Mouse (Mus musculus): ENCODE results near the gene Nfix. TPM values are rescaled to one million over a fixed set of nuclear protein-coding genes. Genes with fewer than 3 reads are reported as not detected.

Gene Nfix
- polyA plus RNA-seq, 1 experiment = 22.1 TPM

GRCm38 (mm10) chr8:84837912-84838470, 37.8 kb upstream of the Nfix start:
- H3K4me3 ChIP-seq (ENCODE audit: insufficient read depth, low read depth, low read length) = no peak overlapping the region
- H3K4me1 ChIP-seq (ENCODE audit: control insufficient read depth, insufficient read depth, low read length) = peaks cover 6% of the 10 kb centered on the region; the same call in 1 of the 2 replicates
- 68% methylated on average over 15 of the region's 15 CpGs for WGBS
- H3K27ac ChIP-seq (ENCODE audit: insufficient read depth, low read depth, low read length) = no peak overlapping the region
- no peaks in the 10 kb centered on the region for H3K27me3 ChIP-seq (replicated peaks; ENCODE audit: control insufficient read depth, insufficient read depth, low read length)
- DNase-seq = no peak
- no peak for TF ChIP-seq CTCF (conservative IDR thresholded peaks at IDR 0.05; ENCODE audit: insufficient read depth, insufficient read length, low read depth, low read length)
- TF ChIP-seq POLR2A (IDR thresholded peaks at IDR 0.05; ENCODE audit: low read depth, low read length) = no peak
- peaks cover 9% of the 10 kb centered on the region for H3K36me3 ChIP-seq (ENCODE audit: control insufficient read depth, insufficient read depth, low read length)

DNA sequence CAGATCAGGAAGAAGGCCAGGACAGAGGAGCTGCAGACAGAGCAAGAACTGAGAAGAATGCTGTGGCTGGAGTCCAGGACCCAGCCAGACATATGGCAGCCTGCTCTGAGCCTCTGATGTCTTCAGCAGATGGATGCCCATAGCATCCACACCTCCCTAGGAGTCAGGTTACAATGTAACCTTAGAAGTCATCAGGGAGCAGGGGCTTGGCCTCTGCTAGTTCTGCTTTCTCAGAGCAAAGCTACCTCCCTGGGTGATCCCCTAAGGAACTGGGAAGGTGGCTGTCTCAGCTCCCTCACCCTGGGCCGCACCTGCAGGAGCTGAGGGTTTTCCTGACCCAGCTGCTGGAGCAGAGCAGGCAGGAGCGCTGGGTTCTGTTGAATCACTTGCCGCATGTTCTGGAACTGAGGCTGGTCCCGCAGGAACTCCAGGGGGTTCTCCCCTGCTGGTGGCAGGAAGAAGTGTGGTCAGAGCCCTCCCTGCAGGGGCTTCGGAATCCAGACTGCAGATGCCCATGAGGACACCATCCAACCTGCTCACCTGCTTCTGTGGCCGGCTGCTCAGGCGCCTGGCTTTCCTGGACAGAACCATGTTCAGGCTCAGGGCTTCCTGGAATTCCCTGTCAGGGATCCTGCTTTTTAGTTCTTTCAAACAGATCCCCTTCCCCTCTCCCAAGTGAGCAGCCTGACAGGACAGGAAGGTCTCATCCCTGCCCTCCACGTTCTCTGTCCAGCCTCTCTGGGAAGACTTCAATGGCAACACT, 37.2 kb upstream of the Nfix start:
- no peak overlapping the region for H3K27ac ChIP-seq (ENCODE audit: insufficient read depth, low read depth, low read length)
- H3K36me3 ChIP-seq (ENCODE audit: control insufficient read depth, insufficient read depth, low read length) = peaks cover 4% of the 10 kb centered on the region
- 57% methylated on average over 8 of the region's 8 CpGs for WGBS
- peaks cover 7% of the 10 kb centered on the region; the same call in 1 of the 2 replicates for H3K4me1 ChIP-seq (ENCODE audit: control insufficient read depth, insufficient read depth, low read length)
- DNase-seq = no peak
- H3K4me3 ChIP-seq (ENCODE audit: insufficient read depth, low read depth, low read length) = no peak overlapping the region
- H3K27me3 ChIP-seq (replicated peaks; ENCODE audit: control insufficient read depth, insufficient read depth, low read length) = no peaks in the 10 kb centered on the region
- no peak for TF ChIP-seq CTCF (conservative IDR thresholded peaks at IDR 0.05; ENCODE audit: insufficient read depth, insufficient read length, low read depth, low read length)
- TF ChIP-seq POLR2A (IDR thresholded peaks at IDR 0.05; ENCODE audit: low read depth, low read length) = no peak

GRCm38 (mm10) chr8:84834866-84835855, 35.0 kb upstream of the Nfix start:
- no peak for TF ChIP-seq POLR2A (IDR thresholded peaks at IDR 0.05; ENCODE audit: low read depth, low read length)
- no peak for TF ChIP-seq CTCF (conservative IDR thresholded peaks at IDR 0.05; ENCODE audit: insufficient read depth, insufficient read length, low read depth, low read length)
- WGBS = 79% methylated on average over 10 of the region's 10 CpGs
- Histone ChIP-seq H3K36me3 (ENCODE audit: control insufficient read depth, insufficient read depth, low read length) (peaks cover 2% of the 10 kb centered on the region), H3K4me1 (ENCODE audit: control insufficient read depth, insufficient read depth, low read length) (peaks cover 7% of the 10 kb centered on the region; the same call in 1 of the 2 replicates), H3K27ac (ENCODE audit: insufficient read depth, low read depth, low read length) (no peak overlapping the region), H3K4me3 (ENCODE audit: insufficient read depth, low read depth, low read length) (no peak overlapping the region), H3K27me3 (replicated peaks; ENCODE audit: control insufficient read depth, insufficient read depth, low read length) (no peaks in the 10 kb centered on the region)
- no peak for DNase-seq

GRCm38 (mm10) chr8:84834002-84834865, 34.1 kb upstream of the Nfix start:
- no peak overlapping the region for H3K4me3 ChIP-seq (ENCODE audit: insufficient read depth, low read depth, low read length)
- TF ChIP-seq POLR2A (IDR thresholded peaks at IDR 0.05; ENCODE audit: low read depth, low read length) = no peak
- no peak for TF ChIP-seq CTCF (conservative IDR thresholded peaks at IDR 0.05; ENCODE audit: insufficient read depth, insufficient read length, low read depth, low read length)
- no peaks in the 10 kb centered on the region for H3K27me3 ChIP-seq (replicated peaks; ENCODE audit: control insufficient read depth, insufficient read depth, low read length)
- H3K4me1 ChIP-seq (ENCODE audit: control insufficient read depth, insufficient read depth, low read length) = peaks cover 7% of the 10 kb centered on the region; the same call in 1 of the 2 replicates
- DNase-seq = no peak
- 86% methylated on average over 19 of the region's 19 CpGs for WGBS
- peaks cover 2% of the 10 kb centered on the region for H3K36me3 ChIP-seq (ENCODE audit: control insufficient read depth, insufficient read depth, low read length)
- no peak overlapping the region for H3K27ac ChIP-seq (ENCODE audit: insufficient read depth, low read depth, low read length)

DNA sequence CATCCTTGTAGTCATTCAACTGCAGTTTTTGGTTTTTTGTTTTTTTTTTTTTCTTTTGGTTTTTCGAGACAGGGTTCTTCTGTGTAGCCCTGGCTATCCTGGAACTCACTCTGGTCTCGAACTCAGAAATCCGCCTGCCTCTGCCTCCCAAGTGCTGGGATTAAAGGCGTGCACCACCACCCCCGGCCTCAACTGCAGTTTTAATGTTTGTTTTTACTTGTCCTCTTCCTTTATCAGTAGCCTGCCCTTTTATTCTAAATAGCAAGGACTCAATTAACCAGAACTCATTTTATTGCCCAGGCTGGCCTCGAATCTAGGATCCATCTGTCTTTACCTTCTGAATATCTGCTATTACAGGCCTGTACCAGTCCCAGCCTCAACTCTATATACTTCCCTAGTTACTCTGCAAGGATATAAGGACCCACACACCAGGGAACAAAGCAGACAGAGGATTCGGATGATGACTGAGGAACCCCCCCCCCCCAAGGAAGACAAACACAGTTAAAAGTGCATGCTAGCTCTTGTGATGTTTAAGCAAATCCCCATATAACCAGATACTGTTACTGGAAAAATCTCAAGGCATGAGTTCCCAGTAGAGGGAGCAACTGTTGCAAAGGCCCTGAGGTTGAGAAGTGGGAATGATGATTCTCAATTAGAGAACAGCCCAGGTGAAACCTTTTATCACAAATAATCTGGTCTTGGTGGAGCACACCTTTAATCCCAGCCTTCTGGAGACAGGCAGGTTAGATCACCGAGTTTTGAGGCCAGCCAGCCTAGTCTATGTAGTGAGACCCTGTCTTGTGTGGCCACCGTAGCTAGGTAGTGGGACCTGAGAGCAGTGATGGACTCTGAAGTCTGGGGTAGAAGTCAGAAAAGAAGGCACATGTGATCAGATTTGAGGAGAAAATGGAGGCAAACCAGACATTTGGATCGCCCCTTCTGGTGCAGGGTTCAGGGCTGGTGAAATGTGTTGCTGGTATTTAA, 32.9 kb upstream of the Nfix start:
- H3K36me3 ChIP-seq (ENCODE audit: control insufficient read depth, insufficient read depth, low read length) = peaks cover 2% of the 10 kb centered on the region
- WGBS = 41% methylated on average over 10 of the region's 10 CpGs
- DNase-seq = no peak
- peak overlapping the region; percentile 75; the same call in 1 of the 2 replicates for H3K27ac ChIP-seq (ENCODE audit: insufficient read depth, low read depth, low read length)
- peaks cover 7% of the 10 kb centered on the region; the same call in 1 of the 2 replicates for H3K4me1 ChIP-seq (ENCODE audit: control insufficient read depth, insufficient read depth, low read length)
- peak overlapping the region; percentile 100 for H3K4me3 ChIP-seq (ENCODE audit: insufficient read depth, low read depth, low read length)
- TF ChIP-seq POLR2A (IDR thresholded peaks at IDR 0.05; ENCODE audit: low read depth, low read length) = no peak
- no peak for TF ChIP-seq CTCF (conservative IDR thresholded peaks at IDR 0.05; ENCODE audit: insufficient read depth, insufficient read length, low read depth, low read length)
- H3K27me3 ChIP-seq (replicated peaks; ENCODE audit: control insufficient read depth, insufficient read depth, low read length) = no peaks in the 10 kb centered on the region

Measured in kidney, adult 2 months (tissue).